Mouse (Mus musculus): ENCODE measurements around the gene Vmn2r121. TPM values are rescaled to one million over a fixed set of nuclear protein-coding genes. Genes with fewer than 3 reads are reported as not detected.

Vmn2r121 gene
- not detected in 2 replicates for polyA plus RNA-seq (2011; ENCODE audit: insufficient read length, low read depth, missing spikeins)

DNA sequence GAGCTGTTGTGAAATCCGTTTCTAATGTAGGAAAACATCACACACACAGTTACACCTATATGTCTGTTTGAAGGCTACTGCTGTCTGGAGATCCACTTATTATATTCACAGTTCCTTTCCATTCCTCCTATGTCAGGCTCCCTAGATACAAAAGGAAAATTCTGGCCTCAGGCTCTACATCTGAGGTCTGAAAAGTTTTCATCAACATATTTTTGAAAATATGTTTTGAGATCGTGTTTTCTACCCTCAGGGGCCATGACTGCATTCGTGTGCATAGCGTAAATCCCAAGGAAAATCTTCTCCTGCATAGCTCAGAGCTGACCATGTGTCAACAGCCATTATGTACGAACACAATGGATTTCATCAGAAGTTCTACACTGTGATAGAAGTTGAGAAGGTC lies at the start of gene Vmn2r121:
TSS of gene Vmn2r121 (minus strand) at position 101 of the 400 bp plus-strand sequence.
- no peak for TF ChIP-seq POLR2A (IDR thresholded peaks at IDR 0.05; ENCODE audit: low read depth, low read length)
- no peak for TF ChIP-seq CTCF (IDR thresholded peaks at IDR 0.05; ENCODE audit: borderline replicate concordance, insufficient read depth, low read length)
- Histone ChIP-seq H3K4me1 (ENCODE audit: control insufficient read depth, insufficient read depth, low read length) (no peaks in the 10 kb centered on the region), H3K4me3 (ENCODE audit: insufficient read depth, low read length) (no peak within 1 kb of the TSS), H3K27ac (ENCODE audit: insufficient read depth, low read length) (no peak within 1 kb of the TSS)
